Mouse (Mus musculus) fat pad, adult 2 months (tissue): ENCODE measurements around the gene Slc37a4.
"Not testable (repeated sequence)": the region's sequence is repeated elsewhere in the genome, so short reads cannot be mapped to it uniquely, and the experiment has no call there.

Source experiments
- DNase-seq: peaks from one replicate; pipeline ENCODE4 v3.0.0-alpha.2; 2011; ENCODE audit warnings: low read depth, low spot score; ENCODE audit errors: extremely low read depth

Gene Slc37a4

GRCm38 (mm10) chr9:44432577-44433185 lies 36.0 kb downstream of the Slc37a4 start:
- no peak for DNase-seq

GRCm38 (mm10) chr9:44435747-44436146 lies 39.1 kb downstream of the Slc37a4 start:
- DNase-seq, result no peak

- DNase-seq, result no peak
Observed at GRCm38 (mm10) chr9:44440961-44441360, 44.3 kb downstream of the Slc37a4 start, which contains the start of gene Foxr1. Foxr1 (minus strand) TSS chr9:44441136.

GRCm38 (mm10) chr9:44444402-44445025 lies 47.9 kb downstream of the Slc37a4 start:
- not testable (repeated sequence) for DNase-seq

GRCm38 (mm10) chr9:44450387-44450786 lies 53.7 kb downstream of the Slc37a4 start:
- DNase-seq, result no peak
